Mouse (Mus musculus) heart, postnatal 4 days (tissue): ENCODE data around the gene Nav2. TPM values are rescaled to one million over a fixed set of nuclear protein-coding genes. Genes with fewer than 3 reads are reported as not detected.
A peak's percentile ranks its signal among the peaks of the same experiment; 100 is the strongest.

ENCODE experiments used
- DNase-seq: peaks from one replicate; pipeline ENCODE4 v3.0.0; 2021
- total RNA-seq, 2 experiments: library from RNA; stranded (reverse); gene quantifications; 2 replicates each; pipeline ENCODE4 v1.2.3; 2021

Gene Nav2
- total RNA-seq, 2 experiments from 2014 or later = 106 to 112 TPM

DNA sequence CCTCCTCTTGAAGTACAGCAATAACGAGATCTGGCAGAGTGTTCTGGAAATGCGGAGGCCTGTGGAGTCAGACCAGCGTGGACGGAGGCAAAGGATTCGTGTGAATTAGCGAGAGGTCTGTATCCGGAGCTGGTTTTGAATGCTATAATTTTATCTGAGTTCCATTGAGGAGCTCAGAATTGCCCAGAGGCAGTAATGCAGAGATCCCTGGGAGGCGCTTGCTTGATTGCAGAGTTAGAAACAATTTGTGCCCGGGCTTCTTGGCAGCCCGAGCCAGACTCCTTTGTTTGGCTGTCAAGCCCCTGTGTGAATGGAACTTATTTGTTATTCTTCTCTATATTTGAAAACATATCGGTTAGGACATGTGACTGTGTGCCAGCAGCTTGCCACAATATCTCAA is 255.3 kb downstream of the Nav2 start:
- peak; percentile 36 for DNase-seq

- no peak for DNase-seq
These were observed 256.4 kb downstream of the Nav2 start for GRCm38 (mm10) chr7:49164868-49165267.

- DNase-seq = peak; percentile 64
These were observed 264.4 kb downstream of the Nav2 start for GRCm38 (mm10) chr7:49172926-49173325.

DNA sequence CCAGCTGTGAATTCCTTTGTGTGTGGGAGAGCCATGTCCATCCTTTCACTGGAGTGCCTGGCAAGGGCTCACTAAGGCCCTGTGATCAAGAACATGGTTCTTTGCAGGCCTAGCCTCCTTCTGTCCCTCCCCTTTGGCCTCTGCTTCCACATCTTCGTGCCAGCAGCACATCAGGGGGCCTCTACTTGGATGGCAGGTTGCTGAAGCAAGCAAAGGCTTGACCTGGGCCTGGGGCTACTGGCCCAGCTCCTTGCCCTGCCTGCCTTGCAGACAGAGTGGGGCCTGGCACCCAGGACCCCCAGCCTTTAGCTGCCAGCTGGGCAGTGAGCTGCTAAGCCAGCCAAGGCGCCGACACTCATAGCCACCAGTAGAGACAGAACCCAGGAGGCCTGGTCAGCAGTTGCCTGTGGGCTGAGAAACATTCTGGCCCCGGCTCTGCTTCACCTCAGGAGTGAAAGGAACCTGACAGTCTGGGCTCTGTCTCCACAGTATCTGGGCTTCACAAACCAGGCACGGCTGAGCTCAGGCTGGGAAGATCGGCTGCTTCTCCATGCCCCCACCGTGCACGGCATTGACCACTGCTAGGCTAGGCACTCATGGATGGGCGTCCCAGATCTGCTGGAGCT is 267.4 kb downstream of the Nav2 start:
- no peak for DNase-seq

- DNase-seq = peak; percentile 57
These were observed 268.2 kb downstream of the Nav2 start for GRCm38 (mm10) chr7:49176590-49177201.

GRCm38 (mm10) chr7:49178217-49178616 is 269.7 kb downstream of the Nav2 start:
- DNase-seq = no peak

GRCm38 (mm10) chr7:49181010-49181409 is 272.5 kb downstream of the Nav2 start:
- no peak for DNase-seq

DNA sequence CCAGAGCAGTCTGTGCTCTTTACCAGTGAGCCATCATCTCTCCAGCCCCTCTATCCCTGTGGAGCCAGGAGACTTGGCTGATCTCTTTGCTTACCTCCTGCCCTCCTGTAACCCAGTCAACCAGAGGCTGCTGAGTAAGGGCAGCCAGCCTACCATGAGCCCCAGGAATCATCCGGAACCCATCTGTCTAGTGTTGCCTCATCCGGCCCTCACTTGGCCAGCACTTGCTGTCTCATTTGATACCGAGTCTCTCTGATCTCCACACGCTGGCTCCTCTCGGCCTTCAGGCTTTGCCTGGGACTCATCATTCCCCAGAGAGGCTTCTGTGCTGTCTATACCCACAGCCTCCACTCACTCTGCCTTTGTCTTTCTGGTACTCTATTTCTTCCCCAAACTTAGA is 273.9 kb downstream of the Nav2 start:
- no peak for DNase-seq

GRCm38 (mm10) chr7:49183696-49184095 is 275.2 kb downstream of the Nav2 start:
- DNase-seq = no peak

- DNase-seq = no peak
These were observed 277.5 kb downstream of the Nav2 start for GRCm38 (mm10) chr7:49185991-49186390.

DNA sequence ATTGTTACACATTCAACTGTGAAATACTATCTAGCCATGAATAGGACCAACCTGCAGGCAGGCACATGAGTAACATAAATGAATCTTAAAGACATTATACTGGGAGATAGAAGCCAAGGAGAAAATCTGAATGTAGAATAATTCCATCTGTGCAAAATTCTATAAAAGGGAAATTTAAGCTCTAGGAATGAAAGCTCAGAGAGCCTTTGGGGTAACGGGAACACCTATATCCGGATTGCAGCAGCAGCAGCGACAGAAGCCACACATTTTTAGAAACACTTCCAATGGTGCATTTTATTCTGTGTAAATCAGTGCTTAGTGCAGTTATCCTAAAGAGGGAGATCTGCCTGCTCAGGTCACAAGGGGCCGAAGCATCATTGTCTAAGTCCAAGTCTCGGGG is 280.8 kb downstream of the Nav2 start:
- DNase-seq = no peak

DNA sequence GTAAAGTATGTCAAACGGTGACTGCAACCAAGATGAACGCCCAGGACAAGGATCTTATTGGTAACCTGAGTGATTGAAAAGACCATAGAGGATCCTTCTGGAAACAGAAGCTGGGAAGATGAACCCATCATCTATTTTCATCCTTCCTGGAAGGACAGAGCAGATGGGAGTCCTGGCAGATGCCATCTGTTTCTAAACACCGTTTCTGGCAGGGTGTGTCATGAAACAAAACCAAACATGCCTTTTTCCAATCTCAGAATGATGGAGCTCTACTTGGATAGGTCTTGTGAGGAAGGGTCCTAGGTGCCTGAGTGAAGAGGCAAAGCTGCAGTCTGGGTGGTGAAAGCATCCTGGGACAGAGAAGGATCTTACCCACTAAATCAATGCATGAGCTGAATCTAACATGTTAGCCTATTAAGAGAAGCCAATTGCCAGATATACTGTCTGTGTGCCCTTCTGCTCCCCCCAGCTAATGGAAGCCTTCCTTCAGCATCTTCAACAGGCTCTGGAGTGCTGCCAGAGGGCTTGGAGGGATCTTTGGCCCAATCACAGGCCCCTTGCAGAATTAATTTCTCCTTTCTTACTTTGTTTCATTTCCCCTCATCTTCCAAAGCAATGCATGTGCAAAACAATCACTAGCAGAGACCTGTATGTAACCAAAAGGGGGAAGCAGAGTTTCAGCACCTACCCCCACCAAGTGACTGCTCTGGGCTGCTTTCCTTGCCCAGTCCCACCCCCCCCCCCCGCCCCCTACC is 281.9 kb downstream of the Nav2 start:
- no peak for DNase-seq

DNA sequence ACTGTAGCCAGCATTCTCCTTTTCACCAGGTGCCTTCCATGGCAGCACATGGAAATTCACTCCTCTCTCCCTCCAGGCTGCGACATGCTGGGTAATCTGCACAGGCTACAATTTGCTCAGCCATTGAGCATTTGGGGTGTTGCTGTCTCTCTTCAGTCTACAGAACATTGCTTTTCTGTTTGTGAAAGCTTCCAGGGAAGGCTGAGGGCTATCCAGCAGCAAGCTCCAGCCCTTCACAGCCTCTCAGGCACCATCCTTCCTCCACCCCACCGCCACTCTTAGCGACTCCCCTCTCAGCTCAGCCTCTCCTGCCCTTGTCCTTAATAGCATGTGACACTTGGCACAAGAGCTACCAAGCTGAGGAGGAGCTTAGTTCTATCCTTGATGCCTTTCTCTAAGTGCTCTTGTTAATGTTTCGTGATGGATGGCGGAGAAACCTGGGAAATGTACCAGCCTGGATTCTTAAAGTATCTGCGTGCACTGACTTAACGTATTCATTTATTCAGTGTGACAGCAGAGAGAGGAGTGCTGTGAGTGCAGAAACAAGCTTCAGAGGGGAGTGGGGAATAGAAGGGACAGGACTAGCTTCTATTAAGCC is 282.7 kb downstream of the Nav2 start:
- no peak for DNase-seq

DNA sequence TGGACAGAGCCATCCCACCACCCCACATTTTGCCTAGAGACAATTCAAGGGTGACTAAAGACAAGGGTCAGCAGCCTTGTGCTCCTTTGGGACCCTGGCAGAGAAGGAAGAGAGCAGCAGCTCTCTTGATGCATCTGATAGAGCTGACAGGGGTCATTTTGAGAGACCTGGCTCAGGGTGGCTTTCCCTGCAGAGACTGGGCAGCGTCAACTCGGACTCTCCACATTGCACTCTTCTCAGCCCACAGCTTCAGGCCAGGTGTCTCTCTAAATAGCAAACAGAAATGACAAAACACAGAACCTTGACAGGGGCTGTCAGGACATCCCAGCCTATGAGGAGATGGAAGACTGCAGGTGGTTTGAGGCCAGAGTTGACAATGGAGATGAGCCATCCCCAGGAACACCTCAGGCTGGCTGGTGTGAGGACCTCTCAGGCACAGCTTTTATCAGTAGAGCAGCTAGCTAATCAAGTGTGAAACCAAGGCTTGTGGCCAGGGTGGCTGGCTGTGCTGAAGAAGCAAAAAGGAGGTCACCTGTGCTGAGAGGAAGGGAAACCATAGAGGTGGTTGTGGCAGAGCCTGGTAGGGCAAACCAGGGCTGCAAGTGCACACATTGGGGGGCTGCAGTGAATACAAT is 283.7 kb downstream of the Nav2 start:
- no peak for DNase-seq

DNA sequence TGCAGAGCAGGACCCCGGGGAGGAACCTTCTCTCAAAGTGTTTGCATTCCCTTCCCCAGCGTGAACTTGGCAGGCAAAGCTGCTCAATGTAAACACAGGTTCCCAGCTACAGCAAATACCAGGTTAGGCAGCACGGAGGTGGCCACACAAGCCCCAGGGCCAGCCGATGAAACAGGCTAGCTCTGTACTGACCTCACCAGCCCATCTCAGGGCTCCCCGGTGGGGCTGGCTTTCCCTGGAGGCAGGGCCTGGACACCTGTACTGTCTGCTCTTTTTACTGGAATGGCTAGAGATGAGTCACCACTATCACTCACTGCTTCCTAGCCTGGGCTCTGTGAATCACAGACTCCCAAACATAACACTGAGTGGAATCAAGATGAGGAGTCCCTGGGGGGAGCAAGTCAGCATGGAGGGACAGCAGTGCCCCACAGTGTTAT is 287.2 kb downstream of the Nav2 start:
- no peak for DNase-seq

DNA sequence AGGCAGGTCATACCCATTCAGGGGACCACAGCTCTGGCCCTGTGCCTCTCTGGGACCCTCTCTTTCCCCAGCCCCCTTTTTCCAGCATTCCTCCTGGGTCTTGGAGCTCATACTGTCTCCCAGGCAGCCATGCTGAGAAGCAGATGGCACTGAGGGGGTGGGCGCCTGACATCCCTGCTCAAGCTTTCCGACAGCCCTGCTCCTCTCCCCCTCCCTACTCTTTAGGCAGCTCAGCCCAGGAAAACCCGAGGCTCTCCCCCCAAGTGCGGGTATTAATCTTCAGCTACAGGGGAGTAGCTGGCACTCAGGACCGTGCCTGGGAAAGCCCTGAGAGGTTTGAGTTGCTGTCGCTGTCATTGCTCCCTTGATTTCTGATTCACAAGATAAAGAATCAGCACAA is 290.9 kb downstream of the Nav2 start:
- DNase-seq = no peak

GRCm38 (mm10) chr7:49200270-49200669 is 291.8 kb downstream of the Nav2 start:
- DNase-seq = no peak

DNA sequence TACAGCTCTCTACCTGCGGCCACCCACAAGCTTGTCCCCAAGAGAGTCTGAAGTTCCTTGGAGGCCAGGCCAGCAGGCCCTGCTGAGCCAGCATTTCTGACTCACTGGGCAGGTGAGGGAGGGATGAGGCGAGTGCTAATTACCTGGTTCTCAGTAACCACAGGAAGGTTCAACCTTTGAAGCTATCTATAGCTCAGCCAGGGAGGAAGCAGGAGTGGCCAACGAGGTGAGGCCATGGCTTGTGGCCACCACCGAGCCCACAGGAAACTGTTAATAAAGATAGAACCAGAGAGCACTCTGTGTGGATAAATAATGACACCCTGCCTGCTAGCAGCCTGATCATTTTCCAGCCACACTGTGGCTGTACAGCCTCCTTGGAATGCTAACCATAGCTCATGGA is 294.5 kb downstream of the Nav2 start:
- no peak for DNase-seq

DNA sequence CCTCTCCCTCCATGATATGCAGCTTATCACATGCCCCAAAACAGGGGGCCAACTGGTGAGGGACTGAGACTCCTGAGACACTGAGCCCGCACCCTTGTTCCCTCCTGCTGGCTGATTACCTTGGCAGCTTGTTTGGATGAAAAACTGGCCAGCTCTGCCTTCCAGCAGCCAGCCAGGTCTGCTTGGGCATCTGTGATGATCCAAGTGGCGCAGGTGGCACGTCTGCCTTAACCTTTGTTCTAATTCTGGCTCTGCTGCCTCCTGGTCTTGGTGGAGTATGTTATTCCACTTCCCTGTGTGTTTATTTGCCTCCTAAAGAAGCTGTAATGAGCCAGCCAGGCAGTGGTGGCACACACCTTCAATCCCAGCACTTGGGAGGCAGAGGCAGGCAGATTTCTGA is 296.3 kb downstream of the Nav2 start:
- DNase-seq = peak; percentile 48

DNA sequence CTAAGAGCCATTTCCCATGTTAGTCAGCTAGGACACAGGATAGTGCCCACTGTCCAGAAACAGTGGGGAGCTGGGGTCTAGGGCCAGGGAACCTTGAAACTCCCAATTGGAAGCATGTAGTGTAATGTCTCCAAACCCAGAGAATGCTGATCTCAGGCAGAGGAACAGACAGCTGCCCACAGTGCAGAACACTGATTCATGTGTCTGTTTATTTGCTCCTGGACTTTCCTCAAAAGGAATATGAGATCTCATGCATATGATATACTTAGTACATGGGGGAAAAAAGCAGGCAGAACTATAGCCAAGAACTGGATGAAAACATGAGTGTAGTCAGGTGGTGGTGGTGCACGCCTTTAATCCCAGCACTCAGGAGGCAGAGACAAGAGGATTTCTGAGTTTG is 297.0 kb downstream of the Nav2 start:
- DNase-seq = no peak

- DNase-seq = peak; percentile 47
These were observed 298.5 kb downstream of the Nav2 start for GRCm38 (mm10) chr7:49206775-49207676.

DNA sequence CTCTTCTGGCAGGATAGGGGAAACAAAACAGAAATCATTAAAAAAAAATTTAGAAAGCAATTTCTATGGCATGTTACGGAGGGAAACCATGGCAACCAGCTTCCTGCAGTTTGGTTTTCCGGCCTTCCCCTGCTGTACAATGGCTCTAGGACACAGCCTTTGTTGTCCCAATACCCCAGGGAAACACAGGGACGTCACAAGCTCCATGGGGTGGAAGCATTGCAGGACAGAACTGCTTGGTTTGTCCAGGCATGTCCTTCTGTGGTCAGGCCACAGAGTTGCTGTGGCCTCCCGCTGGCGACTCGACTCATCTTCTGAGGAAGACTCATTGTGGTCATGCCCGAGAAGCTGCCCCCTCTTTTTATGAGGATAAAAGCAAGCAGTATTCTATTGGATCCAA is 301.0 kb downstream of the Nav2 start:
- peak; percentile 52 for DNase-seq
